Mouse (Mus musculus) heart, adult 2 months (tissue): ENCODE measurements at regions not wholly inside any gene's neighbourhood (a gene's known extent, or its start where the extent isn't known, plus 50 kb on each side); places are given as distances from the start of the nearest gene placed in this dataset.

Experiments
- CTCF ChIP-seq: fragments of 200-600 bp; IDR thresholded peaks from 2 replicates; pipeline ENCODE4 v1.8.1; 2022; ENCODE audit warnings: antibody characterized with exemption, mild to moderate bottlenecking, moderate library complexity
- EP300 ChIP-seq: fragments of 200-500 bp; IDR thresholded peaks from 2 replicates; pipeline ENCODE4 v1.6.1; 2011; ENCODE audit warnings: low read depth, low read length, control low read depth; ENCODE audit not compliant: insufficient read depth
- POLR2A ChIP-seq: fragments of 200-500 bp; IDR thresholded peaks from 2 replicates; pipeline ENCODE4 v1.6.1; 2011; ENCODE audit warnings: mild to moderate bottlenecking, low read depth, low read length, control low read depth; ENCODE audit not compliant: insufficient read depth

GRCm38 (mm10) chr6:117406757-117407156, 238.4 kb downstream of the Cxcl12 start:
- TF ChIP-seq EP300 (no peak), CTCF (no peak), POLR2A (no peak)
